Mouse (Mus musculus): ENCODE data around the gene Pank4.

Gene Pank4

DNA sequence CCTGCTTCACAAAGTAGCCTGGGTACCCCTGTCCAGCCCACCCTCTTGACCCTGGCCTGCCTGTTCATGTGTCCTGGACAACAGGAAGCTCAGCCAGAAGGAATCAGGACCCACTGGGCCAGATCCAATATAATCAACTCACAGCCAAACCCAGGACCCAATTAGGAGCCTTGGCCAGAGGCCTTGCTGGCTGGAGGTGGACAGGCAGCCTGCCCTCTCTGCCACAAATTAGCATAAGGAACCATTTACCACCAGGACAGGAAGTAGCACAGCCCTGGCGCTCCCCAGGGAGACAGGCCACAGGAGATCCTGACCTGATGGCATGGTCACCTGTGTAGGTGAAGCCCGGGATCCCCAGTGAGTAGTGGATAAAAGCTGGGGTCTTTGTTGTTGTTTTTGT lies 48.2 kb downstream of the Pank4 start:
- in situ Hi-C loops (cut with MseI, MboI): no loop called here

DNA sequence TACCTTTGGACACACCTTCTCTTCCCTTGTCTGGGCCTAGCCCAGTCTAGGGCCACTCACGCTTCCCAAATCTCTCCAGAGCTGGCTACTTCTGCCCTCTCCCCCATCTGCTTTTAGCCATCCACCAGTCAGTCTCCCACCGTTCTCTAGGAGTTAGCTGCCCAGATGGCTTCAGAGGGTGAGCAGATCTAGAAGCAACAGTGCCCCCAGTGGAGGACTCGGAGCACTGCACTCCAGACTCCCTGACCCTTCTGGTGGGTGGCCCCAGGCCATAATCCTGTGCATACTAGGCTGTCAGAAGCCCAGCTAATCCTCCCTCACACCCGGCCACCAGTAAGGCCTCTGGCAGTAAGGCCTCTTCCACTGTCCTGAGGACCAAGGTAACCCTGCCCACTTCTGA lies 48.9 kb downstream of the Pank4 start:
- in situ Hi-C loops (cut with MseI, MboI): no loop called here

DNA sequence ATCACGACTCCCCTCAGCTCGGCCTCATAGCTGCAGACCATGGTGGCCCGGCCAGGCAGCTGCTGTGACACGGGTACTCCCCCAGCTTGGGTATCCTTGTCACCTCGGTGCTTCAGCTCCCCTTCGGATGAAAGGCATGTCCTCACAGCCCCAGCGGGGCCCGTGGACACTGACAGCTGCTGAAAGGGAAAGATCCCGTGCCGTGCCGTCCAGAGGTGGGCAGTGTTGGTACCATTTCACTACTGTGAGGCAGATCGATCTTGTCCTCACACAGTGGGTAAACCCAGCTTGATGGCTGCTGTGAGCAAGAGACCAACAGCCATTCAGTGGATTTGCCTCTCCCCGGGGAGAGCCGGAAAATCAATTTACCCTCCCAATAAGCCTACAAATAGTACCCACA lies 50.3 kb downstream of the Pank4 start:
- in situ Hi-C loops (cut with MseI, MboI): no loop called here

DNA sequence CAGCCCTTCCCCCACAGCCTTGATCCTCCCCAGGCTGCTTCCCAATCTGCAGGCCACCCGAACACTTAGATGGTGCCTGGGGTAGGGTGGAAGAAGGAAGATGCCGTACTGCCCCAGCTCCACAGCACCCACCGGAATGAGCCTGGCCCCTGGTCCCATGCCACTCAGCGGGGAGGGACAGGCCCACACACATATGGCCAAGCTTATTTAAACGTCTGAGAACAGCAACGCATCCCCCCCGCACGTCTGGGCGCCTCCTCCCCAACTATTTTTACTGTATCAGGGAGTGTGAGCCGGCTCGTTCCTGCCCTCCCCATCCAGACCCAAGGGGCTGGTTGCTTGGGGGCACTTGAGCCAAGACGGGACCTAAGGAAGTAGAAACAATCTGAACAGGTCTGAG lies 50.9 kb downstream of the Pank4 start:
- in situ Hi-C loops (cut with MseI, MboI): no loop called here

DNA sequence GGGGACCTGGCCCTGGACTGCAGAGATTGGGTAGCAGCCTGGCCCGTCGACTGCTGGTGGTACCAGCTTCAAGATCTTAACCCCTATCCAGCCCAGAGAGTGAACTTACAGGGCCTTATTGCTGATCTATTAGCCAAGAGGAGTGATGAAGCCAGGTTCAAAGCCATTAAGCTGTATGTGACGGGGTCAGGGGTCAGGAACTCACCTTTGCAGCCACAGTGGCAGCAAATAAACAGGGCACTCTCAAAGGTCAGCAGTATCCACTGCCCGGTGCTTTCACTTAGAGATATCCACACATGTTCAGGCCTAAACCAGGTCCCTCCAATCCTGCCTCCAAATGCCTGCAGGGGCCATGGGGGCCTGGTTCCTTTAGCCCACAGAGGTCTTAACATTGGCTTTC lies 51.6 kb downstream of the Pank4 start:
- in situ Hi-C loops (cut with MseI, MboI): no loop called here

DNA sequence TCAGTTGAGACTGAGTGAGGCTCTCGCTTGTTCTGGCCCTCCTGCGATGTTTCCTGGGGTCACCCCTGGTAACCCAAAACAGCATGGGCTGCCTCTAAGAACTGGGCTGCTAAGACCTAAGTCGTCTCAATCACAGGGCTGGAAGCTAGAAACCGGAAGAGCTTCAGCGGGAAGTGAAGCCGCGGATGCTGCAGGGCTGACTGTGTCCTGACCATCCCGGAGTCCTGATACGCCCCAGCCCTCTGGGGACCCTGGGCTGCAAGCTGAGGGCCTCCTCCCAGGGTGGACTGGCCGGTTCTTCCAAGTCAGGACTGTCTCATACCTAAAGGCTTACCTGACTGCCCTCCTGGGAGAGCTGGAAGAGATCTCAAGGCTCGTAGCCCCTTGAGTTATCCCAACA lies 52.9 kb downstream of the Pank4 start:
- in situ Hi-C loops (cut with MseI, MboI): no loop called here

DNA sequence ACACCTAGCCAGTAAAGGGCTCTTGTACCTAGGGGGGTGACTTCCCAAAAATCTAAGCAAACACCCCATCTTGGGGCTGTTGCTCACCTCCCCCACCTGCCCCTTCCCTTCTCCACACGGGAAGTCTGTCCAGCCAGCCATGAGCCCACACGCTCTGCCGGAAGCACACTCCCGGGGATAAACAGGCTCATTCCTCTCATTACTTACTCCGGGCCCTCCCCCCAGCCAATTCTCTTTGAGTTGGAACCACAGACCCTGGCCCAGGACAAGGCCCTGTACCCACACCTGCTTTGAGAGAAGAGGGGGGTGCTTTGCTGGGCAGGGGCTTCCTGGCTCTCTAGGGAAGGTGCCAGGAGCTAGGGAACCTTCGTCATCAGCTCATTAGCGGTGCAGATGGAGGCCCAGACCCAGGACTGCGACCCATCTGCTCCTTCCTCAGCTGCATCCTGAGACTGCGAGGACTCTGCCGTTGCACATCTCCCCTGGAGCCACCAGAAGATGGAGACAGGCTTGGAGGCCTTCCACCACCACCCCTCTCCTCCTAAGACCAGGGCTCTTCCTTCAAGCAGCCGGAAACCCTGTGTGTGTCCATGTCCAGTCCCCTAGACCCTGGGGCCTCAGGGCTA lies 53.4 kb downstream of the Pank4 start:
- in situ Hi-C loops (cut with MseI, MboI): no loop called here

DNA sequence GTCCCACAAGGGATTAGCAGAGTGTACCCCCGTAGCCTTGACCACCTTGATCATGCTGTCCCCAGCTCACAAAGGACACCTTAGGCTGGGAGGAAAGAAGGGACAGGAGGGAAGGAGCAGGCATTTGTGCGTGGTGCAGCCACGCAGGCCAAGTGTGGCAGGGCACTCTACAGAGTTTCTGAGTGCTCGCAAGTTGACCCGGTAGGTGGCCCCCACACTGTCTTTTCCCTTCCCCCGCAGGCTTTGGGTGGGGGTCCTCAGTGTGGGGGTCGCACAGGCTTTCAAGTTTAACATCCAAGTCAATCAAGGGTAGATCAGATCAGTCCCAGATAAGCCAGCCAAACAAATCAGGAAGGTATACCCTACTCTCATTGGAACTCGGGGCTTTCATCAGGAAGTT lies 54.1 kb downstream of the Pank4 start:
- in situ Hi-C loops (cut with MseI, MboI): no loop called here

DNA sequence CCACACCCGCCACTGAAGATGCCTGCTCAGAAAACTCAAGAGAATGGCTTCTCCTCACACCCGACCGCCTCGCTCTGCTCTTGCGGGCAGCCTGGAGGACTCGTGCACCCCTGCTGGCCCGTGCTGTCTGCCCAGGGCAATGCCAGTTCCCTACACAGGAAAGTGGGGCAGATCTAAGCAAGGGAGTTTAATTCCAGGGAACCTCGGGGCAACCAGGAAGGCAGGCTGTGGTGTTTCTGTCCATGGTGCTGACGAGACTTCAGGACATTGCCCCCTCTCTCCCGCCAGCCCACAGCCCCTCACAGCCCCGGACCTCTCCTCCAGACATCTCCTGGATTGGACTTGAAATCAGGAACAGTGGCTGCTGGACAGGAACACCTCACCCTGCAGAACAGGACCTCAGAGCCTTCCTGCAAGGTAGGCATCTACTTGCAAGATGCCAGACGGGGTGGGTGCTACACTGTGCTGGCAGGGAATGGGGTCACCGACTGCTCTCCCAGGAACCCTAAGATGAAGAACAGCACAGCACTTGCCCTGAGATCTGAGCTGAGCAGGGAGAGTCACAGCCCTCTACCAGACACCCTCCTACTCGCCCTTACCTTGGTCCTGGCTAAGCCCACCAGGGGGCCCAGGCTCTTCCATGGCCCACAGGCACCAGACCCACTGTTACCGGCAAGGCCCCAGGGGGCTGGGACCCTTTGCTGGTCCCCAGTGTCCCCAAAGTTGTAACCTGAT lies 54.8 kb downstream of the Pank4 start:
- in situ Hi-C loops (cut with MseI, MboI): no loop called here

DNA sequence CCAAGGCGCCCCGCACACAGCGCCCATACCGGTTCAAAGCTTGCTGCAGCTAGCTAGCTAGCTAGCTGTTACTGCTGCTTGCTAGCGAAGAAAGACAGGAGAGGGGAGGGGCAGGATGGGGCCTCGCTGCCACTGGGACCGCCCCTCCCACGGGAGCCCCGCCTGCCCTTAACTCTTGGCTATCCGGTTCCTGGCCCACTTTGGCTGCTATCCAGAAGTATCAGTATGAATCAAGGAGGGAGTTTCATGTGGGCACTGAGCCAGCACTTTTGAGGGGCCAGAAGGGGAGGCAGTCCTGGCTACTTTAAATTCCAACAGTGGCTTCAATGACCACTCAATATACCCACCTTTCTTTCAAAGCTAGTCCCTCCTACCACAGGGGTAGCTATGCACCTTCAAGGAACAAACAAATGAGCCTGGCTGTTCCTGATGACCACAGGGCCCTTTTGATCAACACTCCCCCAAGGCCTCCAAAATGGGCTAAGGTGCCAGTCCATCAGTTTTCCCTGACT lies 55.5 kb downstream of the Pank4 start:
- in situ Hi-C loops (cut with MseI, MboI): no loop called here

DNA sequence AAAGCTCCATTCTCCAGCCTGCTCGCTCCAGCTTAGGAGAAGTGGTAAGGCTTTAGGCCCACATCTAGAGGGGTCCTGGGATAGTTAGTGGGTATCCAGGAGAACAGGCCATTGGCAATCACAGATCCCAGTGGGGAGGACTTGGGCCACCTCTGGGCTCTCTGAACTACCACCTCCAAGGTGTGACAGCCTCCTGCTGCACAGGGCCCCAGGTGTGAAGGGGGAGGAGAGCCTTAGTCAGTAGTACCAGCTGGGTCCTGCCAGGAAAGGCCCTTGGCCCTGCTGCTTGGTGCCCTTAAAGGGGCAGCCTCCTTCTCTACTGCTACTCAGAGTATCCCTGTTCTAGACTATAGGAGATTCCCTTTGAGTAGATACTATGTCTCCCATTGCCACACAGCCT lies 56.2 kb downstream of the Pank4 start:
- in situ Hi-C loops (cut with MseI, MboI): no loop called here

DNA sequence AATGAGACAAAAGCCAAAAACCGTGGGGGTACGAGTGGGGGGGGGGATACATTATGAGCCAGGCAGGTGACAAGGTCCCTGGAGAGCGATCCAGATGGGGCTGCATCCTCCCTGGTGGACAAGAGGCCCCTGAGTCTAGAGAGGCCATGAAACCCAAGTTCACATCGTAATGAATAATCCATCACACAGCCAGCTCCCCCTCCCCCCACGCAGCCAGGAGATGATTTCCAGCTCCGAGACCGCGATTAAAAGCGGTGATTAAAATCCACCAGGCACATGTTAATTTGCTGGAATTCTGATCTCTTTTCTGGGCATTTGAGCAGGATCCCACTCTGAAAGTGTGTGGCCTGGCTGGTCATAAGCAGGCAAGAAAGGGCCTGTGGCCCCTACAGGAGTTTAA lies 56.9 kb downstream of the Pank4 start:
- in situ Hi-C loops (cut with MseI, MboI): no loop called here

DNA sequence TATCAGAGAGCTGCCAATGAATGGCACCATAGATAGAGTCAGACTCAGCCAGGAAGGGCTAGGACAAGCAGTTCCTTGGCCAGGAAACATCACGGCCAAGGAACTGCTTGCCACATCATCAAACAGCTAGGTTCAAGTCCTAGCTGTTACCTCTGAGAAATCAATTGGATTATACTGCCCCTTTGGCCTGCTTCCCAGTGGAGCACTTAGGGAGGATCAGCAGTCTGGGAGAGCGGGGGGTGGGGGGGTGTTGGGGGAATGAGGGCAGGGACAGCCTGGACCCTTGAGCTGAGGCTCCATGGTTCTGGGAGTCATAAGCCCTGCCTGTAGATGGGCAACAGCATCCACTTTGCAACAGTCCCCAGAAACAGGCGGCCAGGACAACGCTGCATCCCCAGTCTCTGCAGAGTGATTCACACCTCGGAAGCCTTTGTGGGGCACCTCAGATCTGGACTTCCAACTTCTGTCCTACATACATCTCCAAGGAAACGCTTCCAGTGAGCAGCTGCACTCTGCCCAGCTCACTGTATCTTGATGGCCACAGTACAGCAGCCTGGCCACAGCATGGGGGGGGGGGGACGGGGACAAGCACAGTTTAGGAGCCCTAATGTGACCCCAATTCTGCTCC lies 58.4 kb downstream of the Pank4 start:
- in situ Hi-C loops (cut with MseI, MboI): no loop called here

DNA sequence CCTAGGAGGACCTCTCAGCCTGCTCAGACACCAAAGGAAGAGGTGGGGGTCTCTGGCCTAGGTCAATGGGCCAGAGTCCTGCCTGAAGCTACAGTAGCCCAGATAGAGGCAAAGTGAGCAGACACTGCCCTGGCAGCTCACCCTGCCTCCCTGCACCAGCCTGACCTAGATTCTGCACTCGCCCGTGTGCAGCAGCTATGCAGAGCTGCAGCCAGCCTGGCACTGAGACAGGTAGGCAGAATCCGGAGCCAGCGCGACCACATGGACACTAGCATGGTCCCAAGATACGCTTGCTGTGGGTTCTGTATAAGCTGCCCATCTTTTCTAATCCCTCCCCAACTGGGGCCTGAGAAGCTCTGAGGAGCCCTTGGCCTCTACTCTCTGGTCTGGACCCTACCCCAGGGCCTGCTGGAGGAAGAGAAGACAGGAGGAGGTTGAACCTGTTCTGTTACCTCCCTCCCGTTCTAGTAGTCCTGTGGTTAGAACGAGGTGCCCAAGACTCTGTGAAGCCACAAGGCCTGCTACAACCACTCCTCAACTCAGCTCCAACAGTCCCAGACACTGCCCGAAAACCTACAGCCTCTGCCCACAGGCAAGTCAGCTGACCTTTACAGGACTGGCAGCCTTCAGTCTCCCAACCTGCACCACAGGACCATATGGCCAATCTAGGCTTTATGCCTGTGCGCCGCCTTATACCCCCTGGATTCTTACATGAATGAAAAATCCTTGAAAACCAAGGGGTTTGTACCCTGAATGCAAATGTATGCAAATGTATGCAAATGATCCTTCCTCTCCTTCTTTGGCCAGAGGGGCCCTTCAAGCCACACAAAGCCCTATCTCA lies 60.5 kb downstream of the Pank4 start:
- in situ Hi-C loops (cut with MseI, MboI): no loop called here
